Mouse (Mus musculus) stomach, embryonic 16.5 days (tissue): ENCODE data around the gene Cga. TPM values are rescaled to one million over a fixed set of nuclear protein-coding genes. Genes with fewer than 3 reads are reported as not detected.
"Not testable (repeated sequence)": the region's sequence is repeated elsewhere in the genome, so short reads cannot be mapped to it uniquely, and the experiment has no call there.

Experiments
- ATAC-seq: fragments of 200-750 bp; cut with Nextera tagmentation; 2 replicates; pipeline ENCODE4 v1.8.0; 2017; ENCODE audit warnings: moderate number of reproducible peaks, moderate TSS enrichment; ENCODE audit not compliant: insufficient read depth, low FRiP score
- H3K27ac ChIP-seq: fragments of 300-500 bp; sonication (generic); 2 replicates; pipeline ENCODE4 v1.5.1; 2014; ENCODE audit warnings: low read length
- H3K27me3 ChIP-seq: fragments of 300-500 bp; sonication (generic); 2 replicates; pipeline ENCODE4 v1.6.1; 2014; ENCODE audit warnings: low read length, control low read depth, mixed read lengths; ENCODE audit not compliant: control insufficient read depth, insufficient read depth
- H3K36me3 ChIP-seq: fragments of 300-500 bp; sonication (generic); 2 replicates; pipeline ENCODE4 v1.6.1; 2014; ENCODE audit warnings: low read length; ENCODE audit not compliant: control insufficient read depth, insufficient read depth
- H3K4me1 ChIP-seq: fragments of 300-500 bp; sonication (generic); 2 replicates; pipeline ENCODE4 v1.6.1; 2014; ENCODE audit warnings: low read length, control low read depth, mixed read lengths; ENCODE audit not compliant: control insufficient read depth, insufficient read depth
- H3K4me2 ChIP-seq: fragments of 300-500 bp; sonication (generic); 2 replicates; pipeline ENCODE4 v1.6.1; 2014; ENCODE audit warnings: low read depth, low read length, mixed read lengths
- H3K4me3 ChIP-seq: fragments of 300-500 bp; sonication (generic); replicated peaks from 2 replicates; pipeline ENCODE4 v1.5.1; 2014; ENCODE audit warnings: mild to moderate bottlenecking, low read length
- H3K9ac ChIP-seq: fragments of 300-500 bp; sonication (generic); 2 replicates; pipeline ENCODE4 v1.6.1; 2014; ENCODE audit warnings: low read length
- H3K9me3 ChIP-seq: fragments of 300-500 bp; sonication (generic); replicated peaks from 2 replicates; pipeline ENCODE4 v1.6.1; 2016; ENCODE audit warnings: low read length, control low read depth; ENCODE audit not compliant: control insufficient read depth
- WGBS: fragments of 180-500 bp; shearing (Covaris S2); extraction: QIAGEN DNeasy Blood & Tissue Kit; methylation state at CpG from one replicate; pipeline ENCODE4 v1.1.7; 2014; 5-methylcytosine and 5-hydroxymethylcytosine counted together
- polyA plus RNA-seq: library from polyadenylated mRNA; unstranded; fragments of >200 nt; fragmentation: Nextera tagmentation; extraction: Ambion mirVana; gene quantifications from 2 replicates; pipeline ENCODE4 v1.2.1, GENCODE M21; 2015

The Cga gene
- polyA plus RNA-seq, 1 experiment from 2014 or later, result not detected

DNA sequence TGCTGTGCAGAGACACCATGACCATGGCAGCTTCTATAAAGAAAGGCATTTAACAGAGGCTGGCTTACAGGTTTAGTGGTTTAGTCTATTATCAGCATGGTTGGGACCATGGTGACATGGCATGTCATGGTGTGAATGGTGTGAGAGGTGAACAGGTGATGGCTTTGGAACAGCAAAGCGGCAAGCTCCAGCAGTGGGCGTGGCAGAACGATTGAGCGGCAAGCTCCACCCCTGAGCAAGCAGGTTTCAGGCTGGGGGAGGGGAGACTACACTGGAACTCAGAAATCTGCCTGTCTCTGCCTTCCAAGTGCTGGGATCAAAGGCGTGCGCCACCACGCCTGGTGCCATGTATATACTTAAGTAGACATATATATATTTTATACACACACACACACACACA lies 34.8 kb downstream of the Cga start:
- 71% methylated on average over 7 of the region's 7 CpGs for WGBS
- not testable (repeated sequence) for H3K4me3 ChIP-seq, H3K4me1 ChIP-seq, ATAC-seq, H3K27ac ChIP-seq, H3K9ac ChIP-seq, H3K36me3 ChIP-seq, H3K4me2 ChIP-seq, H3K9me3 ChIP-seq, H3K27me3 ChIP-seq

- H3K4me1 ChIP-seq, result no peaks in the 10 kb centered on the region
- H3K27me3 ChIP-seq, result no peaks in the 10 kb centered on the region
- H3K4me3 ChIP-seq, result no peak overlapping the region
- no peak for ATAC-seq
- 92% methylated on average over 25 of the region's 25 CpGs for WGBS
- H3K36me3 ChIP-seq, result no peaks in the 10 kb centered on the region
- H3K4me2 ChIP-seq, result no peak overlapping the region
- no peak overlapping the region for H3K9ac ChIP-seq
- no peak overlapping the region for H3K27ac ChIP-seq
- H3K9me3 ChIP-seq, result no peaks in the 10 kb centered on the region
These were observed 47.5 kb downstream of the Cga start for GRCm38 (mm10) chr4:34941046-34941445.

DNA sequence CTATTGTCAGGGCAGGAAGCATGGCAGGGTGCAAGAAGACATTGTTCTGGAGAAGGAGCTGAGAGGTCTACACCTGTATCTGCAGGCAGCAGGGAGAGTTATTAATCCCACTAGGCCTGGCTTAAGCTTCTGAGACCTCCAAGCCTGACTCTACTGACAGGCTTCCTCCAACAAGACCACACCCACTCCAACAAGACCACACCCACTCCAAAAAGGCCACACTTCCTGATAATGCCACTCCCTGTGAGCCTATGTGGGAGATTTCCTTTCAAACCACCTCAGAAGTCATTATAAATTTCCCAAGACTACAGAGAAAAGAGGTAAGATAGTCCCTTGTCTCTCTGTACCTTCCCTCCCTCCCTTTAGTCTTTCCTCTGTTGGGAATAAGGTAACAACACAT lies 53.6 kb downstream of the Cga start:
- H3K27ac ChIP-seq, result no peak overlapping the region
- H3K27me3 ChIP-seq, result no peaks in the 10 kb centered on the region
- ATAC-seq, result no peak
- no peaks in the 10 kb centered on the region for H3K36me3 ChIP-seq
- H3K4me1 ChIP-seq, result no peaks in the 10 kb centered on the region
- no peak overlapping the region for H3K4me2 ChIP-seq
- no peaks in the 10 kb centered on the region for H3K9me3 ChIP-seq
- no peak overlapping the region for H3K4me3 ChIP-seq
- H3K9ac ChIP-seq, result no peak overlapping the region

- Histone ChIP-seq H3K27me3 (no peaks in the 10 kb centered on the region), H3K27ac (no peak overlapping the region), H3K4me1 (no peaks in the 10 kb centered on the region), H3K4me3 (no peak overlapping the region), H3K36me3 (no peaks in the 10 kb centered on the region), H3K4me2 (no peak overlapping the region), H3K9ac (no peak overlapping the region), H3K9me3 (no peaks in the 10 kb centered on the region)
- no peak for ATAC-seq
- 77% methylated on average over 10 of the region's 10 CpGs for WGBS
These were observed 60.1 kb downstream of the Cga start for GRCm38 (mm10) chr4:34953716-34954115.

Other genes starting within 250 kb of the Cga start
- gene Slc35a1, start 206.3 kb upstream of the Cga start, polyA plus RNA-seq, result 67.3 and 84.3 TPM in 2 replicates
- 0.25 and 0.64 TPM in 2 replicates for gene Cfap206, start 163.6 kb upstream of the Cga start, polyA plus RNA-seq
- not detected in 2 replicates for gene Gm136, start 137.5 kb upstream of the Cga start, polyA plus RNA-seq
- 37.3 and 43.4 TPM in 2 replicates for gene Smim8, start 115.4 kb upstream of the Cga start, polyA plus RNA-seq
- 14.0 and 14.8 TPM in 2 replicates for gene Zfp292, start 10.8 kb upstream of the Cga start, polyA plus RNA-seq